Mouse (Mus musculus) left cerebral cortex, adult 2 months (tissue): Measurements from ENCODE around the gene Taf5. TPM values are rescaled to one million over a fixed set of nuclear protein-coding genes. Genes with fewer than 3 reads are reported as not detected.
A peak's percentile ranks its signal among the peaks of the same experiment; 100 is the strongest.

Experiments used
- DNase-seq, 2 experiments: peaks; one replicate each; pipeline ENCODE4 v3.0.0; 2021 to 2022; ENCODE audit warnings: low spot score in 2 of 2, mixed read lengths in 1 of 2; ENCODE audit errors: extremely low spot score in 1 of 2
- H3K27ac ChIP-seq: fragments of 200-600 bp; 2 replicates; pipeline ENCODE4 v1.8.1; 2022
- H3K4me3 ChIP-seq: fragments of 200-600 bp; 2 replicates; pipeline ENCODE4 v1.8.1; 2022
- CTCF ChIP-seq: fragments of 200-600 bp; IDR thresholded peaks from 2 replicates; pipeline ENCODE4 v1.8.1; 2022; ENCODE audit warnings: antibody characterized with exemption, mild to moderate bottlenecking, moderate library complexity
- intact Hi-C: fragments of 180-260 bp; cut with DNase I; formaldehyde crosslinking; loops from one replicate; pipeline ENCODE4 v1.15.1; 2025
- long read RNA-seq, 2 experiments: library from polyadenylated mRNA; stranded (forward); transcript quantifications; one replicate each; pipeline ENCODE4 v2.0.0; 2021; ENCODE audit warnings: borderline mapping rate in 2 of 2
- total RNA-seq, 2 experiments: library from RNA; stranded (reverse); gene quantifications; 2 replicates each; pipeline ENCODE4 v1.2.3; 2021

The Taf5 gene
- total RNA-seq = 1 to 10 TPM; 6.7 to 7.1 TPM
- long read RNA-seq, experiment 1, transcript Taf5-201 (11 exons, 3,260 nt) = major isoform, 21 of 23 reads
- long read RNA-seq, experiment 1, partial matches to known transcripts = 1 of 23 reads
- long read RNA-seq, experiment 1, other reads (novel, unspliced or antisense) = 1 of 23 reads
- long read RNA-seq, experiment 2, transcript Taf5-201 (11 exons, 3,260 nt) = major isoform, 11 of 14 reads
- long read RNA-seq, experiment 2, partial matches to known transcripts = 2 of 14 reads
- long read RNA-seq, experiment 2, other reads (novel, unspliced or antisense) = 1 of 14 reads

GRCm38 (mm10) chr19:47067096-47067882, at the start of gene Taf5:
Taf5 (plus strand) TSS chr19:47067746.
- Histone ChIP-seq H3K4me3 (peak within 1 kb of the TSS; percentile 96), H3K27ac (peak within 1 kb of the TSS; percentile 85)
- DNase-seq = peak; percentile 97 to 98
- no peak for TF ChIP-seq CTCF
- intact Hi-C loops = loop anchor here (1.0 kb wide), 1 partner anchor 16 kb away; no protein-coding TSS in a partner anchor

- H3K27ac ChIP-seq = no peak overlapping the region
- peak overlapping the region; percentile 67 for H3K4me3 ChIP-seq
- DNase-seq = no peak
- intact Hi-C loops = no loop called here
- no peak for TF ChIP-seq CTCF
Observed at GRCm38 (mm10) chr19:47017831-47018230, 49.7 kb upstream of the Taf5 start.

DNA sequence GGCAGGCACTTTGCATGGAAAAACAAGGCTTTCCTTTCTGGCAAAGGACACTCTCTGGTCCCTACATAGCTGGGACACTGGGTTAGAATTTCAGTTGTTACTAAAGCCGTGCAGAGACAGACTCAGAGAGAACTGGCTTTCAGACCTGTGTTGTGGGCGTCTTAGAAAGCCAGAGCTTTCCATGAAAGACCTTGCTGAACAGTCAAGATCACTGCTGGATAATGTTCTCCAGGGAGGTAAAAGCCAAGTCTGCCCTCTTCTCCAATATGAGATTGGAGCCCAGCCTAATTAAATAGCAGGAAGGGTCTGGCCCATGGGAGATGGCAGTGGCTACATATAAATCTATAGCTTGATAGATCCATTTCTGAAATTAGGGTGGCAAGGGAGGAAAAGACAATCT, 49.2 kb upstream of the Taf5 start:
- peak overlapping the region; percentile 67 for H3K4me3 ChIP-seq
- no peak for TF ChIP-seq CTCF
- DNase-seq = no peak
- no peak overlapping the region for H3K27ac ChIP-seq
- intact Hi-C loops = no loop called here

DNA sequence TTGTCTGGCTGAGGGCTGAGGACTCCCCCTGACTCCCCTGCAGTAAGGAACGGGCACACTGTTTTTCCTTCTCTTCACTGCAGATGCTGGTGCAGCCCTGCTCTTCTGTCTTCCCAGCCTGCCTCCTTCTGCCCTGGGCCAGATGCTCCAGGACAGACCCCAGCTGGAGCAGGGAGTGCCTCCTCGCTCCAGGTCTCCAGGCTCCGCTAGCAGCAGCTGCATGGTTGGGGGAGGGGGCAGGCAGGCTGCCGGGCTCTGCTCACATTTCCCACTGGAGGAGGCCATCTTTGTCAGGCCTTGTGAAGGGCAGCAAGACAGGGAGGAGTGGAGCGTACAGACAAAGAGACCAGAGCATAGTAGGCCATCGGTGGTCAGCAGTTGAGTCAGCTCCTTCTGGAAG, 48.2 kb upstream of the Taf5 start:
- Histone ChIP-seq H3K27ac (no peak overlapping the region), H3K4me3 (0 out of 2 replicates have a peak overlapping the region, but pooled peaks have one; percentile 21)
- no peak for TF ChIP-seq CTCF
- intact Hi-C loops = no loop called here
- no peak for DNase-seq

- DNase-seq = no peak
- intact Hi-C loops = no loop called here
- H3K4me3 ChIP-seq = no peak overlapping the region
- no peak for TF ChIP-seq CTCF
- H3K27ac ChIP-seq = no peak overlapping the region
Observed at GRCm38 (mm10) chr19:47022709-47023108, 44.8 kb upstream of the Taf5 start.

DNA sequence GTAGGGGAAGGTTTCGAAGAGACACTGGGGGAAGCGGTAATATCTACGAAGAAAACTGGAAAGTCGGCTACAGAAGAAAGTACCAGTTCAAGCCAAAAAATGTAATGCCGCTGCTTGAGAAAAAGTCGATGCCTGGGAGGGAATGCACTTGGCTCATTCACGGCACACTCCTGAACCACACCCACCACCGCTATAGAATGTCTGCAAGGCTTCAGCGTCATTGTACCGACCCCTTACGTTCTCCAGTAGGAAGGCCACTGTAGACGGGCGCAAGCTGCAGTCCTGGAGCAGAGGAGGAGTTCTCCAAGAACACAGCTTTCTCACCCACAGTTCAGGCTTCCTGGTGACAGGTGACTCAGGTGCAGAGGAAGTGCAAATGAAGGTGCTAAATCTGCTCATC, 44.0 kb upstream of the Taf5 start:
- DNase-seq = no peak
- intact Hi-C loops = no loop called here
- TF ChIP-seq CTCF = no peak
- H3K4me3 ChIP-seq = no peak overlapping the region
- H3K27ac ChIP-seq = no peak overlapping the region

- H3K4me3 ChIP-seq = no peak overlapping the region
- DNase-seq = peak in 1 of 2 experiments; percentile 30
- intact Hi-C loops = no loop called here
- no peak for TF ChIP-seq CTCF
- no peak overlapping the region for H3K27ac ChIP-seq
Observed at GRCm38 (mm10) chr19:47024954-47025353, 42.6 kb upstream of the Taf5 start.

DNA sequence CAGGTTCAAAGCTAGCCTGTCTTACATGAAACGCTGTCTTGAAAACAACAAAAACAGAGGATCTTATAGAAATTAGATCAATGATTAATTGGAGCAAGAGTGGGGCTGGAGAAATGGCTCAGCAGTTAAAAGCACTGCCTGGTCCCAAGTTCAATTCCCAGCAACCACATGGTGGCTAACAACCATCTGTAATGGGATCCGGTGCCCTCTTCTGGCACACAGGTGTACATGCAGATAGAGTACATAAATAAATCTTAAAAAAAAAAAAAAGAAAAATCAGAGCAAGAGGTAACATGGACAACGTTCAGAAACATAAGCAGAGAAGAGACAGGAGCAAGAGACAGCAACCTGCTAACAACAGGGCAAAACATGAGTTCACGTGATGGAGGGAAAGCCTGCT, 41.0 kb upstream of the Taf5 start:
- no peak overlapping the region for H3K27ac ChIP-seq
- intact Hi-C loops = no loop called here
- H3K4me3 ChIP-seq = no peak overlapping the region
- TF ChIP-seq CTCF = peak; percentile 25
- no peak for DNase-seq

DNA sequence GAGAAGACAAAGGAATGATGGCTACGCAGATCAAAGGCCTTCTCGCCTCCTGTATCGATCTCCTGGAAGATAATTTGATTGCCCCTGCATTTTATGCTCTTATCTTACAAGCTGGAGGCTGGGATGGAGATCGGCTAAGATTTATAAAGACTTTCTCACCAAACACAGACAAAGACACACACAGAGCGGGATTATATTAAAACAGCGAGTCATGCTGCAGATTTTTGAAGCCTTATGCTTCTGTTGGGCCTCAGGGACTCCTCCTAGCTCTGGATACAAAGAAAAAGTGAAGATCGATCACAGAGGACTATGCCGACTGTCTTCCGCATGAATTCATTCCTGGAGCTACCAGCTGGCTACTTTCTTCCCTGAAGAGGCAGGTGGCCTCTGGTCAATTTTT, 37.8 kb upstream of the Taf5 start:
- DNase-seq = no peak
- intact Hi-C loops = no loop called here
- no peak for TF ChIP-seq CTCF
- no peak overlapping the region for H3K4me3 ChIP-seq
- H3K27ac ChIP-seq = no peak overlapping the region

DNA sequence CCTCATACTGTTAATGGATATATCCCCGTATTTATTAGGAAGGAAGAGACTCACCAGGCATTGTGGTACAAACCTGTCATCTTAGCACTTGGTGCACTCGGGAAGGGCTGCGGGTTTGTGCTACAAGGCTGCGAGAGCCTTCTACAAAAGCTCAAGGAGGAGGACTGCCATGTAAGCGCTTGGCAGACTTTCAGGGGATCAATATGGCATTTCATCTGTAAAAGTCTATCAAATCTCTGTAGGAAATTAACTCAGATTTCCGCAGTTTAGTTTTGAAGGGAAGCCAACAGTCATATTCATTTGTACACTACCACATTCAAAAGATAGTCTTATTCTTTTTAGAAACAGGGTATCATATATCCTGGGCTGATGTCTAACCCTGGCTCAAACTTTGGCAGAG, 35.8 kb upstream of the Taf5 start:
- DNase-seq = no peak
- intact Hi-C loops = no loop called here
- Histone ChIP-seq H3K27ac (no peak overlapping the region), H3K4me3 (no peak overlapping the region)
- no peak for TF ChIP-seq CTCF

GRCm38 (mm10) chr19:47034916-47035315, 32.6 kb upstream of the Taf5 start:
- no peak overlapping the region for H3K4me3 ChIP-seq
- H3K27ac ChIP-seq = peak overlapping the region; percentile 17; the same call in 1 of the 2 replicates
- peak in 1 of 2 experiments; percentile 62 for DNase-seq
- intact Hi-C loops = loop anchor here (2.0 kb wide), 1 partner anchor 20 kb away; the partner anchor contains the start of genes Ina and Nt5c2
- no peak for TF ChIP-seq CTCF

DNA sequence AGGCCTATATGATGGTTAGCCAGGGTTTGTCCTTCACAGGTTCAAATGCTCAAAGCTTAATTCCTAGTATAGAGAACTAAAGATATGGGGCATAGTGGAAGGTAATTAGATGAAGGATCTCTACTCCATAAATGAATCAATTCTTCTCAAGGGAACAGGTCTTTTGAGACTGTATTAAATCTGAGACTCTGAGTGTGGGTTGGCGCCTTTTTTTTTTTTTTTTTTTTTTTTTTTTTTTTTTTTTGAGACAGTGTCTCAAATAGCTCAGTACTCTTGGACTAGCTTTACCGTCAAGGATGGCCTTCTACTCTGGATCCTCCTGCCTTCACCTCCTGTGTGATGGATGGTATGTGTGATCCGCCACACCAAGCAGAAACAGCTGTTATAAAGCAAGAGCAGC, 30.9 kb upstream of the Taf5 start:
- no peak for DNase-seq
- no peak overlapping the region for H3K27ac ChIP-seq
- TF ChIP-seq CTCF = no peak
- intact Hi-C loops = no loop called here
- no peak overlapping the region for H3K4me3 ChIP-seq
